Mouse (Mus musculus): ENCODE results near the gene Rpl4.
"Not testable (repeated sequence)": the region's sequence is repeated elsewhere in the genome, so short reads cannot be mapped to it uniquely, and the experiment has no call there.

- not testable (repeated sequence) for TF ChIP-seq EP300 (optimal IDR thresholded peaks at IDR 0.05); CTCF (IDR thresholded peaks at IDR 0.05; ENCODE audit: low read depth)
These were observed 48.3 kb upstream of the Rpl4 start for GRCm38 (mm10) chr9:64124846-64125245.

Measured in stomach, postnatal 0 days (tissue).